Mouse (Mus musculus): ENCODE data around the gene Plxnc1.

The Plxnc1 gene

DNA sequence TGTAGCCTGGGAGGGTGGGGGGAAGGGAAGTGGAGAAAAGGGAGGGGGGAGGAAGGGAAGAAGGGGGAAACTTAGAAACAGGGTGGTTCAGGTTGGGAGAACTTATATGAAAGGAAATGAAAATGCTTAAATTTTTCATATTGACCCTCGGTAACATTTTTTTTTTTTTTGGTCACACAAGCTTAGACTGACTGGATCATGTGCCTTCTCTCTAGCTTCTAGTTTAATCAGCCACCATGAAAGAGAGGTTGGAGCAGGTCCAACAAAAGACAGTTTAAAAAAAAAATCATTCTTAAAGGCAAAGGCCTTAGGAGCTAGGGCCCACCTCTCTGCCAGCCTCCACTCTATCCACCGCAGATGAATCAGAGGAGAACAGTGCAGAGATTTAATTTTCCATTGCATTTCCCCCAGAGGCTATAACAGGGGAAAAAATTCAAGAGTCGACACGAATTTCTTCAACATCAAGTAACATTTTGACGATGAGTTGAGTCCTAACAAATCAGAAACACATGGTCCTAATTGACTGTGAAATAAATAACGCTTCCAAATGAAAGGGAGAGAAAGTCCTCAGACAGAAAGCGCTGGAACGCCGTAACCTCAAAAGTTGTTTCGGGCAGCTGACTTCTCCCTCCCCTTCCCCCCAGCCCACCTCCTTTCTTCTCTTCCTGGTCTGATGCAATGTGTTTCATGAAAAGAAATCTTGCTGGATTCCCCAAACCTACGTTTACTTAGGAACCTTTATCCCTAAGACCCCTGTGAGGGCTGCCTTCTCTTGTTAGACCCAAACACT lies 120.5 kb downstream of the Plxnc1 start:
- DNase-seq (ENCODE audit: low spot score in 2 of 2), result no peak

DNA sequence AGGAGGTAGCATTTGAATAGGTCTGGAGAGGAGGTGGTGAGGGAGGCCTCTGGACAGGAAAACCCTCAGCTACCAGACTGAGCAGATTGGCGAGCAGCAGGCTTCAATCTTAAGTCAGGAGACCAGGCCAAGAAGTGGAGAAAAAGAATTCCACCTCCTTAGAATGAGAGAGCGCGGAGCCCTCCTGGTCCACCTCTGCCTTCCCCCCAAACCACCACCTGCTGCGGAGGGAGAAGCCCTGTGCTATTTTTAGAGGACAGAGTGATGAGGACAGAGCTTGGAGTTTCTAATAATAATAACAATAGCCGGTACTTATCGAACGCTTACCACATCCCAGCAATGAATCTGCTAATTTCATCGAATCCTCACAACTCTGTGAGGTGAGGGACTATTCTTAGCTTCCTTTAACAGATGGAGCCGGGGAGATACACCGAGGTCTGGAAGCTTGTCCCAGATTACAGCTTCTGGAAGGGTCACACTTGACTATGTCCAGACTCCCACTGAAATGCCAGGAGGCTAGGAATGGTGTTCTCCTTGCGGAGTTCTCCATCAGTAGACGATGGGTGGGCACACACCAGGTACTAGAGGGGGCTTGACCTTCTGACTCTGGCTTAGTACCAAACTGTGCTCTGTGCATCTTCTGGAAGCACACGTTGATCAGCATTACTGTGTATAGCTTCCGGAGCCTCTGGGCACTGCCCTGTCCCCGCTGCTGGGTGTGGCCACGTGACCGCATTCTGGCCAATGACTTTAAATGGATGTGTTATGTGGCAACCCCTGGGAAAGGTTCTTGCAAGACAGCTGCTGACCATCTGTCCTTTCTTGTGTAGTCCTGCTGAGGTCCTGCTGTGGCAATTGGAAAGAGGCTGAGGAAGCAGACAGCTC lies 125.6 kb downstream of the Plxnc1 start:
- DNase-seq (ENCODE audit: low spot score in 2 of 2), result no peak

DNA sequence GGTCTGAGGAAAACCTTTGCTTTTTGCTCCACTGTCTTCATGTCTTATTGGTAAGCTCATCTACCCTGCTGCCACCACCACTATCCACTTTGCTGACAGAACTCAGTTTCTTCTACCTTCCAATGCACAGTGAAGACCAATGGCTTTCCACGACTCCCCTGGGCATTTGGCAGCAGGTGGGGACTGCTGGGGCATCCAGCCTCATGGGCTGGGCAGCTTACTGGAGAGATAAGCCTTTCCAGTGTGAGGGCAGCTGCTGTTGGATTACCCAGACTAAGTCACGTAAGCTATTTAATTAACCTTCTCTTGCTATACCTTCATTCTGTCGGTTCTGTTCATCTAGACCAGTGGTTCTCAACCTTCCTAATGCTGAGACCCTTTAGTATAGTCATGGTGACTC lies 126.5 kb downstream of the Plxnc1 start:
- DNase-seq (ENCODE audit: low spot score in 2 of 2), result no peak

DNA sequence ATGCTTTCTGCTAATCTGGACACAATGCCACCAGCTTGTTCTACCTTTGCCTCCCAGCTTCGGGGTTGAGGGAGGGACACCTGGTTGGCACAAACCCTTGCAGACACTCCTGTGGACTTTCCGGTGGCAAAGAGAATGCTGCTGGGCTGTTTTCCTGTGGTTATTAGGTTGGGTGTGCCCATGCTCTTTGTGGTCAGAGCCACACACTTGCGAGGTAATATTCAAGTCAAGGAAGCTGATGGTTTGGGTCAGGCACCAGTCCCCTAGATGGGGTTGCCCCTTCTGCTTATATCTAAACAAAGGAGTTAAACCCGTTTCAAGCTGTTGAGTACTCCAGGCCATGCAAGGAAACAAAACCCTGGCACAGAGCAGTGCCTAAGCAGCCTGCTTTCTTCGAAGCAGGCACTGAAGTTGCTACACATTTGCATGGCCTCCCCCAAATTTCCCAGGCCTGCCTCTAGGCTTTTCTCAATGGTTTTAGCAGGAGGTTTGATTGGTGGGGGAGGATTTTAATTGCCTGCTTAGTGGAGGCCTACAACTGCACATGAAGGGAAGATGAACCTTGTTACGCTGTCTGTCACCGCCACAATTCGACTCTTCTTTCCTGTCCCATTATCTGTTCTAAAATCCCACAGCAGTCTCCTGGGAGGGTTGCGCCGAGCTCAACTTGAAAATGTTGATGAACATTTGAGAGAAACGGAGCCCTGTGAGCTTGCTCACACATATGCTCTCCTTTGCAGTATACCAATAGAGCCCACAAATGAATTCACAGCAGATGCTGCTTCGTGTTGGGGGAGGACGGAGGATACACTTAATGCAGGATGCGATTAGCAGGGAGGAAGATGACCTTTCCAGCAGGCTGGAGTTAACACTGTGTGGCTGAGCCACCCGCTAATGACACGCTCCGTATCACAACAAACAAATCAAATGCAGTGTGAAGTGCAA lies 132.5 kb downstream of the Plxnc1 start:
- DNase-seq (ENCODE audit: low spot score in 2 of 2), result no peak

DNA sequence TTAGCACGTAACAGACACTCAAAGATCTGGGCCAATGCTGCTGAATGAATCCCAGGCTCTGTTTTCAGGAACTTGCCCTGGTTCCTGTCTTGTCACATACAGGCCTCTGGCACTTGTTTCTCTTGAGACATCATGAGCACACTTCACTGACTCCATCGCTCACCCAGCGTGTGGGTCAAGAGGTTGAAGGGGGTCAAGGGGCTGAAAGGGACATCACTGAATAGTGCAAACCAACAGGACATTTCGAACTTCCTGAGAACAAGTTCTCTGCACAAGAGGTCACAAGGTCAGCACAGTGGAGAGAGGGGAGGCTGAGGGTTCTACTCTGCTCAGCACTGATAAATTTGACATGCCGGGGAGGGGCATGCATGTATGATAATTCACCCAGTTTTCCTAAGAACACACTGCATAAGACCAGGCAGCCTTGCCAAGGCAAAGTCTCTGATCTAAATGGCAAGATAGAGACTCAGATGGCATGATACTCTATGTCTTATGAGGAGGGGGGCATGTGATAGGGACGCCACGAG lies 134.6 kb downstream of the Plxnc1 start:
- DNase-seq (ENCODE audit: low spot score in 2 of 2), result no peak

DNA sequence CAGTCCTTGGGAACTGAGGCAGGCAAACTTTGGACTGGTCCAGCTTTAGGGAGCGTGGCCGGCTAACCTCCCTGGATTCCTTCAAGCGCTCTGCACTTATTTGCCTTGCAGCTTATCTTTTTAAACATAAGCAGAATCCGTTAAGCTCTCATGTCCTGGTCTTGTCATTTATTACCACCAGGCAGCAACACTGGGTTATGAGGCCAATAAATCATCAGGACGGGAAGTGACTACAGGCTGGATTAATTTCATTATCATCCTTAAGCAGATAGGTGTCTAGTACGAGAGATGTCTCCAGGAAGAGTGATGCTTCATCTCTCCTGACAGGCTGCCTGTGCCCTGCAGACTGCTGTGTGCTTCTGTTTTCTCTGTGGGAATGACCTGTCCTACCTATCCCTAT lies 136.4 kb downstream of the Plxnc1 start:
- no peak for DNase-seq (ENCODE audit: low spot score in 2 of 2)

DNA sequence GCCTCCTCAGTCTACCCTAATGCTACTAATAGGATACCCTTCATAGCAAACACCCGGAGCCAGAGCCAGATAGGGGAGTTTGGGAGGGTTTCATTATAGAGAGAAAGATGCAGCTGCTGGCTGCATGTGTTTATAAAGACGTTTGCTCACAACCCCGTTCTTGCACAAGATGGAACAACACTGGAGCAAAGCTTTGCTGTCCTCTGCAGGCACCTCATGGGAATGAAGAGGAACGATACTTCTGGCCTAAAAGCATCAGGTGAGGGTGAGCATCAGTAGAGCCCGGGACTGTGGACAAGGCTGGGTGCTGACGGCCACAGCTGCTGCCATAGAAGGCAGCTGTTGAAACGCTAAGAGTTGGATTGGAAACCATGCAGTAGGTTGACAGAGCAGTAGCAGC lies 137.3 kb downstream of the Plxnc1 start:
- no peak for DNase-seq (ENCODE audit: low spot score in 2 of 2)

DNA sequence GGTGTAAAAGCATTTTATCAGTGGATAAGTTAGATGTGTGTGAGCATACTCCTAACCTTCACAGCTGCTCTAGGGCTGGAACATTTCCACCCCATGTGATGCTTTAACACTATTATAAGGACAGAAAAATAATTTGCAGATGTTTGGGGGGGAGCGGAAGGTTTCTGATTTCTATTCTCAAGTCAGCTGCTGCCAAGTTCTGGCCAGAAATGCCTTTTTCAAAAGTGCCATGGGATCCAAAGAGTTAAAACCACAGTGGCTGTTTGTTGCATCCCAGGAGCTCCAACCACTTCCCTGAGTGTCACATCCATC lies 139.8 kb downstream of the Plxnc1 start:
- no peak for DNase-seq (ENCODE audit: low spot score in 2 of 2)

DNA sequence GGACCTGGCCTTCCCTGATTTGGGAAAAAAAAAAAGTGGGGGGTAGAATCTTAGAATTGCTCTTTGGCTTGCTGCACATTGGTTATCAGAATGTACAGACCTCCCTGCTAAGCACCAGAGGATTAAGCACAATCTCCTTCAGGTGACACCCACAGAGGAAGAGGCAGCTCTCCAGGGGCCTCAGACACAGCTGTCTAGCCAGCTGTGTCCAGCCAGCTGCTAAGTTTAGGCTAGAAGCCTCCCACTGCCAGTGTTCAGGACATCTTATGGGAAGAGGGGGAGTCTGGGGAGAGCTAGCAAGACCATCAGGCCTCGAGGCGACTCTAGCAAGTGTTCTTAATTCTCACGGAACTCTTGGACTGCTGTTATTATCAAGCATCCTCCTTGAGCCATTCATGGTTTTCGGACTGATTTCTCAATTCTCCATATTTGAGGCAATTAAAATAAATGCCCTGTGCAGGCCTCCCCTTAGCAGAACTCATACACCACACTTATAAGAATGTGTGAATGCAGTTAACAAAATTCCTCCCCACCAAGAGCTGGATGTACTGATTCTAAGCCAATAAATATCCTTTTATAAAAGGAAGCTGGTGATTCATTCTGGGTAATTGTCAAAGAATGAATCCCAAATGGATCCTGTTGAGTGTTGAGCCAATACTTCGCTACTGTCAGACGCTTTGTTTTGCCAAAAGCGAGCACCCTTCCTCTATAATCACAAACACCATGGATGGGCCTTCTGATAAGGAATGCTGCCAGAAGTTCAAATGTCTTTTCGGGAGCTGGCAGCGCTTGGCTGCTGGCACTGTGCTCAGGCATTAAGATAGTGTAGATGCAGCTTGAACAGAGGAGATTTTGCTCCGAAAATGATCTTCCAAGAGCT lies 140.4 kb downstream of the Plxnc1 start:
- no peak for DNase-seq (ENCODE audit: low spot score in 2 of 2)

DNA sequence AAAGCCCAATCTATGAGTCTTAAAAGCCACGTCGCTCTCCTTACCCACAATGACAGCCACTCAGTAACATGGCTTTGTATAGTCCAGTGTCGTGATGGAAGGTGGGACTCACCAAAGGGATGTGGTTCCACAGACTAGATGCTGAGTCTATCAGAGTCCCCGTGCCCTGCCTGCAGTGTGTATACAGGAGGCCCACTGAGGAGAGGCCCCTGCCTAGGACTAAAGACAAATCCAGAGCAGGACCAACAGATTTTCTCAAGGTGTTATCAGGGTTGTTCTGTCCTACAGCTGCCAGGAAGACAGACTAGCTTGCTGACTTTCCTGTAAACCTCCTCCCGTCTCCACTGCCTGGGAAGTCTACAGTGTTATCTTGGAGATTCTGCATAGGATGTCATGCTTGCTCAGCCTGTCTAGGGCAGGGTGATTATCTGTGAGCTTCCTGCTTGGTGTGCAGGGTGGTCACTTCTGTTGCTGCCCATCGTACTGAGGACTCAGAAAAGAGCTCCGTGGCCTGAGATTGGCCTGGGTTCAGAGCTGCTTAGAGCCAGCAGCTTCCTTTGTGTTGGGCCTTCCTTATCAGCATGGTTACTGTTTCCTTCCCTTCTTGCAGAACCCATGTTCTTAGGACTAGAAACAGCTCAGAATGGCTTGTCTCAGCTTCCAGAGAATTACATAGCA lies 143.8 kb downstream of the Plxnc1 start:
- no peak for DNase-seq (ENCODE audit: low spot score in 2 of 2)

DNA sequence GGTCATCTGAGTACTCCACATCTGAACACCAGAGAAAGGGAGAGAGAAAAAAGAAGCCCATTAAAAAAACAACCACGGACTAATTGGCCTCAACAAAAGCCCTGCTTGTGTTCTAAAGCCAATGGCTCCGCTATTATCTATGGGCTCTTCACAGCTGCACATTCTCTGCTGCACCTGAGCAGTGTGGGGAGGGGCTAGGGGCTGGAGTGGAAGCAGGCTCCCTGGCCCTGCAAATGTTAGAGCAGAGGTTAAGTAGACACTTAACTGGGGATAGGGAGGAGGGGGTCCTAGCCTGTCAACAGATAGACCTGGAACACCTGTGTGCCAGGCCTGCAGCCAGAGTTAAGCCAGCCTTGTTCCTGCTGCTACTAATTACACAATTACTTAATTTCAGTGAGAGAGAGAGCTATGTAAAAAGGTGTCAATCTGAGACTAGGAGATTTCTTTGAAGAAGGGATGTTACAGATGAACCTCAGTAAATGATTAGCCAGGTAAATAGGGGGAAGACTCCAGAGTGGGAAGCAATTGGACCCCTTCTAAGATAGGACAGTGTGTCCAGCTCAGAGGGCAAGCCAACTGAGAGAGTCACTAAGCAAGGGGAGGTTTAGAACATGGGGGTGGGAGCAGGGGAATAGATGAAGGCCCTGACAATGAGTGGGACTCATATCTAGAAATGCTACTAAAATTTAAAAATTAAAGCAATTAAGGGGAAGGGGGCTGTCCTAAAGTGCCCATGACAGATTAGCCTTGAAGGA lies 145.0 kb downstream of the Plxnc1 start:
- no peak for DNase-seq (ENCODE audit: low spot score in 2 of 2)

DNA sequence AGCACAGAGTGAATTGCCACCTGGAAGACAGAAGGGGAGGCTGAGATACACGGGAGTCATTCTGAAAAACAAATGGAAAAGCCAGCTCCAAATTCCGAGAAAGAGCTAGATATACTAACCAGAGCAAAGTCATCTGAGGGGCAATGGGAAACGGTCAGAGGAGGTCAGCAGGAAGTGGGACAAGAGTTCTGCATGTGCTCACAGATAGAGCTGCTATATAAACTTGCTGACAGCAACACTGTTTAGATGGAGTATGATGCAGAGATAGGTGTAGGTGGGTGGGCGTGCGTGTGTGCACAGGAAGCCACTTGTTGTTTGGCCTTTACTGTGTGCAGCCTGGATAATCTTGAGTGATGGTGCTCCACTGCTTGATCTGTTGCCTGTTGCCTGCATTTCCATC lies 146.5 kb downstream of the Plxnc1 start:
- no peak for DNase-seq (ENCODE audit: low spot score in 2 of 2)

DNA sequence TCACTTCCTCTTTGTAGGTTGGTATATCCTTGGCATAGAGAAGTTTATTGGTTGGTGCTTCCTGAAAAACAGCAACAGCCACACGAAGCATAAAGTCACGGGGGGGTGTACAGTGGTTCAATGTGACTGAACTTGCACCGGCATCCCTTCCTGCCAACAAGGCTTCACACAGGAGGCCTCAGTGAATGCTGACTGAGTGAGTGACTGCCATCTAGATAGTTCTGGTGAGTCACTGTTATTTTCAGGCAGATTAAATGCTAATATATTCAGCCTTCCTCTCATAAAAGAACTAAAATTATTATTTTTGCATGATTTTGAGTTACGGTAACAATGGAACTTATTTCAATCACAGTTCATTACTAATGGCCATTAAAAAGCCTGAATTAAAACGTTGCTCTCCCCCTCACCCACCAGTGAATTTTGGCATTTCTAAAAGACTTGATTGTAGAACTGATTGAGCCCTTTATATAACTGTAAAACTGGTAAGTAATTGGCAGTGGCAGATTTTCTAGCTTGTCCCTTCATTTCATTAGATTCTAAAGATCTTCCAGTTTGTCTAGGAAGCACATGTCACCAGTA lies 149.9 kb downstream of the Plxnc1 start:
- DNase-seq (ENCODE audit: low spot score in 2 of 2), result no peak

DNA sequence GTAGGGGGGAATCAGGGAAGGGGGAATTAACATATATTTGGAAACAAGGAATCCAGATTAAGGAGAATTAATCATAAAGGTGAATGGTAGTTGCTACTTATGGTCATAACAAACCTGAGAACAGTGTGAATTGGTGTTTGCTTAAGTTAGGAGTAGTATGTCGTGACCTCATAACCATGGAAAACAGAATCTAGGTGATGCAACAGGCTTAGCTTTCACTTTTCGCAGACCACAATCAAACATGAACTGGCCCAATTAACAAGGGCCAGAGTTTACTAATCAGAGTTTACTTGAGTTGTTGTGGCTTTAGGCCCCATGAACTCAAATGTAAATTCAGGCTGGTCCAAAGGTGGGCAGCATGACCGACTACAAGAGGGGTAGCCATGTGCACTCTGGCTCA lies 150.7 kb downstream of the Plxnc1 start:
- DNase-seq (ENCODE audit: low spot score in 2 of 2), result no peak

DNA sequence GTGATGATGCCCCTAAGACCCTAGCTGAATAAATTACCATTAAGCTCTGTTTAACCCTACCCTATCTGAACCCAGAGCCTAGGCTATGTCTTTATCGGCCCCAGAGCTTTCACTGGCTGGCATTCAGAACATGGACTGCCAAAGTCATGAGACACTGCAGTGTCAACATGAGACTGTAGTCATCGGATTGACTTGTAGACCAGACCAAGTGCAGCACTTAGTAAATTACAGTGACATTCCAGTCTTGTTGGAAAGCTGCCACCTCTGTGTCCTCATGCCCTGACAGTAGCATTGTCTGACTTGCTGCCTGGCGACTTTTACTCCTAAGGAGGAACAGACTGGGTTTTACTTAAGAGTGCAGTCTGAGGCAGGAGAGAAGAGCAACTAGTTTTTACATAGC lies 155.4 kb downstream of the Plxnc1 start:
- no peak for DNase-seq (ENCODE audit: low spot score in 2 of 2)

DNA sequence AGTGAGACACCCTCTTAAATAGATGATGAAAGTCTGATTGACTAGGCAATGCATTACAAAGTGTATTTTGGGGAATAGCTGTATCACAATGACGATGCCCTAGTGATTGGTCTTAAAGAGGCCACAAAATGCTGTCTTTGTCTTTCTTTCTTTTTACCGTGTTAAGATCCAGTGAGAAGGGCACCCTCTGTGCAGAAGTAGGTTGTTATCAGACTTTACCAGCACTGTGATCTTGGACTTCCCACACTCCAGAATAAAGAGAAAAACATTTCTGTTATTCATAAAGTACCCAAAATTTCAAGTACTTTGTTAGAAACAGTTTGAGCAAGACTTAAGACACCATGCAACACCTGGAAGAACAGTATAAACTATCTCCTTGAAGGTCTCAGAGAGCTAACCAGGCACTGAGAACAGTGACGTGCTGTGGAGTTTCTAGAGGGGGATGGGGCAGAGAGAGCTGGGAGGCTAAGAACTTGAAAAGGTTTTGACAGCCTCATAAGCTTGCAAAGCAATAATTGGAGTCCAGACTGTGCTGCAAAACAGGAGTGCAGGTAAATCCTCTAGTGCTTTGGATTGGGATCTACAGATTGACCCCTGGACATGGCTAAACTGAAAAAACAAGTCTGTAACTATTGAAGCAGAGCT lies 163.9 kb downstream of the Plxnc1 start:
- DNase-seq (ENCODE audit: low spot score in 2 of 2), result no peak

DNA sequence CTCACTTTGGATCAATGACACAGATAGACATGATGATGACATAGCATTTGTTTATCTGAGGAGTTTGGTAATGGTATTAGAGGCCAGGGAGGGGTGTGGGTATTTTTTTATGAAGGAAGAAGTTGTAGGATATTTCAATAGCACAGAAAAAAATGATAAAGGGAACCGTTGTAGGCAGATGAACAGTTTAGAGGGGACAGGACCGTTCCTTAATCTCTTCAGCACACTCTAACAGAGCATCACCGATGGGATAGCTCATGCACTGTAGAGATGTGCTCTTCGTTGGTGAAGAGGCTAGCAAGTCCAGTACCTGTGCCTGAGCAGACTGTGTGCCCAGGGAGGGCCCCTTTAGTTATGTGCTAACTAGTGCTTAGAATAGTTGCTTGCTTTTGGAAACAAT lies 165.3 kb downstream of the Plxnc1 start:
- no peak for DNase-seq (ENCODE audit: low spot score in 2 of 2)

DNA sequence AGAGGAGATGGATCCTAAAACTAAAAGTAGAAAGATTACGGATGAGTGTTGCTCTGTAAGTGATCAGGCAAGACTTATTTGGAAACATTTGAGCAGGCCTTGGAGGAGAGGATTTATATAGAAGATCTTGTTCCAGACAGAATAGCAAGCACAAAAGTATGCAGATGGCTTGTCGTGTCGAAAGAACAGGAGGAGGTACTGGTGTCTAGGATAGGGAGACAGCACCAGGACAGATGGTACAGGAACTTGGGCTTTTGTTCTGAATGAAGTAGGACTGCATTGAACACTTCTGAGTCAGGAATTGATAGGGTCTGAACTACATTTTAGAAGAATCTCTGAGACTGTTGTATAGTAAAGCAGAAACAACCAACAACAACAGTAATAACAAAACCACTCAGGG lies 167.1 kb downstream of the Plxnc1 start:
- DNase-seq (ENCODE audit: low spot score in 2 of 2), result peak in 1 of 2 experiments; percentile 36

DNA sequence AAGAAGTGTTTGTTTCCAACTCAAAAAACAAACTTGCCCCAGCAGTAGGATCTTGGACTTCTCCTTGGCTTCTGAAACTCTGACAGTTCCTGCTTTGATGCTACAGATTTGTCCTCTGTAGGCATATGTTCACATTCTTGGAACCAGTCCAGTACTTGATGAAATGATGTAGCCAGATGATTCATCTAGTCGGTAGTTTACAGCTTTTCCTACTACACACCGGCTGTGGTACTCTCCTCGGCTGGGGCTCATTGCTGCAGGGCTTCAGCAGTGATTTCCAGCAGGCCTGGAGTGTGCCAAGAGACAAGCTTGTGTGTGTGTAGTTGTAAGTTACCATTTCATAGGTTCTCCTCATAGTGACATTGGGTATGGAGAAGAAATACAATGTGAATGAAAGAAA lies 173.1 kb downstream of the Plxnc1 start:
- DNase-seq (ENCODE audit: low spot score in 2 of 2), result peak in 1 of 2 experiments; percentile 38
